Mouse (Mus musculus) G1E (cell line): ENCODE data around the gene Klhl6.

Experiments used
- CTCF ChIP-seq: IDR thresholded peaks from 2 replicates; pipeline ENCODE4 v1.5.1; 2012; ENCODE audit warnings: low read depth, low read length, inconsistent platforms, mixed read lengths
- GATA1 ChIP-seq: IDR thresholded peaks from 2 replicates; pipeline ENCODE4 v1.6.1; 2012; ENCODE audit warnings: borderline replicate concordance, low read length, inconsistent platforms, mixed read lengths

DNA sequence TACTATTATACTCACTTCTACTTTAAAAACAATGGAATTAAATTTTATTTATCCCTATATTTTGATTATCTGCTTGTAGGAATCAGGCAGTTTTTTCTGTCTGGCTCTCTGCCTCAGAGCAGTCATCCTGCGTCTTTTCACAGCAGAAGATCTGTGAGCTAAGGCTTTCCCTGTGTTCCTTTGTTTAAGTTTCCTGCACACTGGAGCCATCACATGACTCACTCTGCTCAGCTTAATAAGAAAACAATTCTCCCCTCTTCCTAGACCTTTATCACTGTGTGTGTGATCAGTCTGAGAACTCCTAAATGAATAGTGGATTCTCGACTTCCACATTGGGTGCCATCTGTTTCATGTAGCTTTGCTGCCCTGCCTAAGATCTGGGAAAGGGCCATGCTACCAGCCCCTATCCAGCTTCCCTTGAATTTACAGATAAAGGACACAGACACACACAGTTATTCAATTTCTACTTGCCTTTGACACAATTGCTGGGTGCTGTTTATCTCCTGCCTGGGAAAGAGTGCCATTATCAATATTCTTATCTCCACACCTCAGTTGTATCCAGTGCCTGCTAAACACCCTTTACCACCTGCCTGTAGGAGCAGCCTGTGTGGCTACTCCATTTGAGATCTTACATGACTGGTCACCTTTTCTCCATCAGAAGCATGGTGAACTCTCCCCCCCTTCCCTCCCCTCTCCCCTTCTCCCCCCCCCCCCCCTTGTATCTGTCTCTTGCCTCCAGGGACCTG lies 77.9 kb downstream of the Klhl6 start:
- no peak for TF ChIP-seq CTCF
- TF ChIP-seq GATA1: no peak
